Mouse (Mus musculus): ENCODE measurements around the gene Spata17. TPM values are rescaled to one million over a fixed set of nuclear protein-coding genes. Genes with fewer than 3 reads are reported as not detected.

The Spata17 gene
- polyA plus RNA-seq, 1 experiment: 2.5 TPM

DNA sequence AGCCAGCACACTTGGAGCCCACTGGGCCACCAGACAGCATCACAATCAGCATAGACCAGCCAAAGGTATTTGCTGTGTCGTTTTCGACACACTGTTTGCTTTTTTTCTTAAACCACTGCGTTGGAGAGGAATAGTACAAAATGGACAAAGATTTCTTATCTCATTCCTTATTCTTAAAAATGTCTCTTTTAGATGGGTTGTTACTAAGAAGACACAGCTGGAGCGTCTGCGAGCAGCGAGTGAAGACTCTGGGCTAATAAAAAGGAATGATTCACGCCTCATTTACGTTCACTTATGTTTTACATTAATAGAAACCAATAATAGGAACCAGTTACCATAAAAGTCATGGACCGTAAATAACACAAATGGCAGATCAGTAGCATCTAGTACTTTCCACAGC lies 101.5 kb downstream of the Spata17 start:
- no peaks in the 10 kb centered on the region; the same call in 1 of the 2 replicates for H3K4me1 ChIP-seq (ENCODE audit: control insufficient read depth, insufficient read depth, low read length)
- DNase-seq: no peak
- WGBS: 78% methylated on average over 9 of the region's 9 CpGs
- no peak overlapping the region for H3K4me3 ChIP-seq (replicated peaks; ENCODE audit: extremely low read depth, low read depth, low read length)
- TF ChIP-seq POLR2A (IDR thresholded peaks at IDR 0.05; ENCODE audit: borderline replicate concordance, extremely low read depth, low read depth, low read length): no peak
- TF ChIP-seq CTCF (IDR thresholded peaks at IDR 0.05; ENCODE audit: insufficient read depth, low read length): no peak

- 75% methylated on average over 4 of the region's 4 CpGs for WGBS
- no peak for DNase-seq
- Histone ChIP-seq H3K4me3 (replicated peaks; ENCODE audit: extremely low read depth, low read depth, low read length) (no peak overlapping the region), H3K4me1 (ENCODE audit: control insufficient read depth, insufficient read depth, low read length) (no peaks in the 10 kb centered on the region)
- TF ChIP-seq CTCF (IDR thresholded peaks at IDR 0.05; ENCODE audit: insufficient read depth, low read length) (no peak), POLR2A (IDR thresholded peaks at IDR 0.05; ENCODE audit: borderline replicate concordance, extremely low read depth, low read depth, low read length) (no peak)
These were observed 113.1 kb downstream of the Spata17 start for GRCm38 (mm10) chr1:187102130-187102529.

GRCm38 (mm10) chr1:187101202-187101601 lies 114.1 kb downstream of the Spata17 start:
- Histone ChIP-seq H3K4me1 (ENCODE audit: control insufficient read depth, insufficient read depth, low read length) (no peaks in the 10 kb centered on the region), H3K4me3 (replicated peaks; ENCODE audit: extremely low read depth, low read depth, low read length) (no peak overlapping the region)
- no peak for TF ChIP-seq CTCF (IDR thresholded peaks at IDR 0.05; ENCODE audit: insufficient read depth, low read length)
- TF ChIP-seq POLR2A (IDR thresholded peaks at IDR 0.05; ENCODE audit: borderline replicate concordance, extremely low read depth, low read depth, low read length): no peak
- 62% methylated on average over 3 of the region's 3 CpGs for WGBS
- no peak for DNase-seq

DNA sequence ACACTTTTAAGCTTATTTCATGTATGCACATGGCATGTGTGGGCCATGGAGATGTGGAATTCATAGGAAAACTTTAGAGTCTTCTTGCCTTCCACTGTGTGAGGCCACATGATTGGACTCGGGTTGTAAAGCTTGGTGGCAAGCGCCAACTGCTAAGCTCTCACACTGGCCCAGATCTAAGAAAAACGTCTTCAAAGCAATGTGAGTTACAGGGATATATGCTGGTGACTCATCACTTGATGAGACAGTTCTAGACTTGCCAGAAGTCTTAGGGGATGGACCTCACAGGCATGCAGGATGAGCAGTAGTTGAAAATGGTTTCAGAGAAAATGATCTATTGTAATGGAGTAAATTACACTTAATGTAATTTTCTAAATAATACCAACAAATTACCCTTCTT lies 114.6 kb downstream of the Spata17 start:
- Histone ChIP-seq H3K4me1 (ENCODE audit: control insufficient read depth, insufficient read depth, low read length) (no peaks in the 10 kb centered on the region), H3K4me3 (replicated peaks; ENCODE audit: extremely low read depth, low read depth, low read length) (no peak overlapping the region)
- 72% methylated on average over 3 of the region's 3 CpGs for WGBS
- no peak for DNase-seq
- no peak for TF ChIP-seq POLR2A (IDR thresholded peaks at IDR 0.05; ENCODE audit: borderline replicate concordance, extremely low read depth, low read depth, low read length)
- no peak for TF ChIP-seq CTCF (IDR thresholded peaks at IDR 0.05; ENCODE audit: insufficient read depth, low read length)

DNA sequence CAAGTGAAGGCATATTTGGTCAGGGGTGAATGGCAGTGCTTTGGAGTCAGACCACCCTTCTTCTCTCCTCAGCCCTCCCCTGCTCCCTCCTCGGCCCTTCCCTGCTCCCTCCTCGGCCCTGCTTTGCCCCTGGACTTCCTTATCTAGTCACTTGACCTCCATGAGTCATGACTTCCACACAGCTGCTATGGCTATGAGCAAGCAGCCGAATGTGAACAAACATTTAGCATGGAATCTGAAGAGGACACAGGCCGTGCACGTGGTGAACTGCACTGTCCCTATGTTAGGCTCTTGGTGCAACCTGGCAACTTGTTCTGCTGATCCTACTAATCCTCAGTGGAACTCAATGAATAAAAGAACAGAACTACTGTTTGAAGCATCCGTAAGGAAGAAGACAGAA lies 117.0 kb downstream of the Spata17 start:
- Histone ChIP-seq H3K4me1 (ENCODE audit: control insufficient read depth, insufficient read depth, low read length) (no peaks in the 10 kb centered on the region), H3K4me3 (replicated peaks; ENCODE audit: extremely low read depth, low read depth, low read length) (no peak overlapping the region)
- 35% methylated on average over 6 of the region's 6 CpGs for WGBS
- DNase-seq: no peak
- TF ChIP-seq POLR2A (IDR thresholded peaks at IDR 0.05; ENCODE audit: borderline replicate concordance, extremely low read depth, low read depth, low read length): no peak
- no peak for TF ChIP-seq CTCF (IDR thresholded peaks at IDR 0.05; ENCODE audit: insufficient read depth, low read length)

GRCm38 (mm10) chr1:187092546-187092945 lies 122.7 kb downstream of the Spata17 start:
- 72% methylated on average over 14 of the region's 14 CpGs for WGBS
- no peak for DNase-seq
- Histone ChIP-seq H3K4me1 (ENCODE audit: control insufficient read depth, insufficient read depth, low read length) (no peaks in the 10 kb centered on the region), H3K4me3 (replicated peaks; ENCODE audit: extremely low read depth, low read depth, low read length) (no peak overlapping the region)
- TF ChIP-seq POLR2A (IDR thresholded peaks at IDR 0.05; ENCODE audit: borderline replicate concordance, extremely low read depth, low read depth, low read length) (no peak), CTCF (IDR thresholded peaks at IDR 0.05; ENCODE audit: insufficient read depth, low read length) (no peak)

GRCm38 (mm10) chr1:187088660-187089395 lies 126.4 kb downstream of the Spata17 start:
- no peak for DNase-seq
- no peaks in the 10 kb centered on the region for H3K4me1 ChIP-seq (ENCODE audit: control insufficient read depth, insufficient read depth, low read length)
- no peak overlapping the region for H3K4me3 ChIP-seq (replicated peaks; ENCODE audit: extremely low read depth, low read depth, low read length)
- WGBS: 81% methylated on average over 3 of the region's 3 CpGs
- TF ChIP-seq POLR2A (IDR thresholded peaks at IDR 0.05; ENCODE audit: borderline replicate concordance, extremely low read depth, low read depth, low read length) (no peak), CTCF (IDR thresholded peaks at IDR 0.05; ENCODE audit: insufficient read depth, low read length) (no peak)

DNA sequence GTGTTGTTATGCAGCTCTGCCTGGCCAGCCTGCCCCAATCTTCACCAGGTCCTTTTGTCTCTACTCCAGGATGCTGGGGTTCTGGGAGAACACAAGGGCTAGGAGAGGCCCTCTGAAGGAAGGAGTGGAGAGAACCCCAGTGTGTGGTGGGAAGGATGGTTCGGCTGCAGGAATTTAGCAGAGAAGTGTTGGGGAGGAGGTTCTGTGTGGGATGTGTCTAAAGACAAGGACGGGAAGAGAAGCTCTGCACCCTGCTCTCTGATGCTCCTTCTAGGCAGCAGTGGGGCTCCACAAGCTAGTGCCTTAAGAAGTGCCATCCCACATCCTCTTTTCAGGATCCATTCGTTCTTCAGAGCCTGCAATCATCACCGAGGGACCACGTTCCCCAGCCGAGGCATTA lies 129.2 kb downstream of the Spata17 start:
- 74% methylated on average over 6 of the region's 6 CpGs for WGBS
- H3K4me1 ChIP-seq (ENCODE audit: control insufficient read depth, insufficient read depth, low read length): no peaks in the 10 kb centered on the region
- TF ChIP-seq CTCF (IDR thresholded peaks at IDR 0.05; ENCODE audit: insufficient read depth, low read length) (no peak), POLR2A (IDR thresholded peaks at IDR 0.05; ENCODE audit: borderline replicate concordance, extremely low read depth, low read depth, low read length) (no peak)
- no peak overlapping the region for H3K4me3 ChIP-seq (replicated peaks; ENCODE audit: extremely low read depth, low read depth, low read length)
- no peak for DNase-seq

DNA sequence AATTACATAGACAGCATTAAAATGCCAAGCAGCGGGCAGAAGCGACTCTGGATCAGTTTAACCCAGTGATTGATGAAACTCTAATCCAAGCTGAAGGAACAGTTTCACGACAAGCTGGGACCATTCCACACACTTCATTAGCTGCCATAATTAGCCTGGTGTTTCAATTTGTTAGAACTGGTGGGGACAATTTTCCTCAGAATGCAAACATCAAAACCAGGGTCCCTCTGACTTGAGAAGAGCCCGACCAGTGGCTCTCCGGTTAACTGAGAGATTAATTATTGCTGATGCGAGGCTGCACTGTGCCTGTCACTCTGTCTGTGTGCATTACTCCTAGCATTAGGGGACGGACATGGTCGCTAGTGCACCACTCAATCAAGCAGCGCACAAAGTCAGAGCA lies 137.9 kb downstream of the Spata17 start:
- 48% methylated on average over 9 of the region's 9 CpGs for WGBS
- H3K4me3 ChIP-seq (replicated peaks; ENCODE audit: extremely low read depth, low read depth, low read length): no peak overlapping the region
- H3K4me1 ChIP-seq (ENCODE audit: control insufficient read depth, insufficient read depth, low read length): no peaks in the 10 kb centered on the region
- no peak for TF ChIP-seq CTCF (IDR thresholded peaks at IDR 0.05; ENCODE audit: insufficient read depth, low read length)
- no peak for TF ChIP-seq POLR2A (IDR thresholded peaks at IDR 0.05; ENCODE audit: borderline replicate concordance, extremely low read depth, low read depth, low read length)
- DNase-seq: no peak

DNA sequence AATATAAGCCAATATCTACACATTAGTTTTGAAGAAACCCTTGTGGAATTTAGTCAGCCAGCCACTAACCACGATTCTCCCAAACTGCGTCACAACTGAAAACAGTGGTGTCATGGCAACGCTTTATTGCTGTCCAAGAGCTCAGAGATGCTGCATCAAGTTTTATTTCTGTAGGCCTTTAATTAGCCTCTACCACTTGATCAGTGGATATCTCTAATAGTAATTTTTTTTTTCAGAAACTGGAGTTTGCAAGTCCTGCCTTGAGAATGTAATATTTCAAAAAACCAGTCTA lies 138.3 kb downstream of the Spata17 start:
- Histone ChIP-seq H3K4me1 (ENCODE audit: control insufficient read depth, insufficient read depth, low read length) (no peaks in the 10 kb centered on the region), H3K4me3 (replicated peaks; ENCODE audit: extremely low read depth, low read depth, low read length) (no peak overlapping the region)
- no peak for DNase-seq
- WGBS: 64% methylated on average over 3 of the region's 3 CpGs
- TF ChIP-seq CTCF (IDR thresholded peaks at IDR 0.05; ENCODE audit: insufficient read depth, low read length): no peak
- TF ChIP-seq POLR2A (IDR thresholded peaks at IDR 0.05; ENCODE audit: borderline replicate concordance, extremely low read depth, low read depth, low read length): no peak

All from lung, adult 2 months (tissue).